Mouse (Mus musculus) ES-Bruce4 (cell line): ENCODE results near the gene Zw10.

Experiments used
- CTCF ChIP-seq: IDR thresholded peaks from one replicate; pipeline ENCODE4 v1.8.1; 2011; ENCODE audit warnings: low read depth, low read length
- EP300 ChIP-seq: IDR thresholded peaks from 2 replicates; pipeline ENCODE4 v1.6.1; 2011; ENCODE audit warnings: low read depth, low read length; ENCODE audit not compliant: insufficient read depth
- POLR2A ChIP-seq: IDR thresholded peaks from one replicate; pipeline ENCODE4 v1.8.1; 2011; ENCODE audit warnings: low read length; ENCODE audit not compliant: insufficient read depth

DNA sequence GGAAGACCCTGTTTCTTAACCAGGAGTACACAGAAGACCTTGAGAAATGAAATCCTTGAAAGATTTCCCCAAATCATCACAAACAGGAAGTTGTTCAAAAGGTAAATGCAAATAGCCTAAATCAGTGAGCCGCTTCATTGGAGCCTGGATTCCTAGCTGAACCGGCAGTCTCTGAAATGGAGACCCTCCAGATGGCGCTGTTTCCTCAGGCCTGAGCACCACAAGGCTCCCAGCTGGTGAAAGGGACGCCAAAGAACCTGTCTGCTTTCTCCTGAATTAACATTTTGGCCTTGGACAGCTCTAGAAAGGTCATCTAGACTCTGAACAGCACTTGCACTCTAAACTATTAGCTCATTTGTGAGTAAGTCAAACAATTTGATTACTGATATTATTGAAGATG lies 26.1 kb downstream of the Zw10 start:
- peak; percentile 93 for TF ChIP-seq CTCF
- TF ChIP-seq POLR2A, result no peak
- TF ChIP-seq EP300, result peak; percentile 70; the same call in 1 of the 2 replicates
